Mouse (Mus musculus) cerebellum, adult 11-12 months (tissue): ENCODE data around the gene Fat4.

Experiments
- DNase-seq: peaks from one replicate; pipeline ENCODE4 v3.0.0; 2022

Fat4 gene

DNA sequence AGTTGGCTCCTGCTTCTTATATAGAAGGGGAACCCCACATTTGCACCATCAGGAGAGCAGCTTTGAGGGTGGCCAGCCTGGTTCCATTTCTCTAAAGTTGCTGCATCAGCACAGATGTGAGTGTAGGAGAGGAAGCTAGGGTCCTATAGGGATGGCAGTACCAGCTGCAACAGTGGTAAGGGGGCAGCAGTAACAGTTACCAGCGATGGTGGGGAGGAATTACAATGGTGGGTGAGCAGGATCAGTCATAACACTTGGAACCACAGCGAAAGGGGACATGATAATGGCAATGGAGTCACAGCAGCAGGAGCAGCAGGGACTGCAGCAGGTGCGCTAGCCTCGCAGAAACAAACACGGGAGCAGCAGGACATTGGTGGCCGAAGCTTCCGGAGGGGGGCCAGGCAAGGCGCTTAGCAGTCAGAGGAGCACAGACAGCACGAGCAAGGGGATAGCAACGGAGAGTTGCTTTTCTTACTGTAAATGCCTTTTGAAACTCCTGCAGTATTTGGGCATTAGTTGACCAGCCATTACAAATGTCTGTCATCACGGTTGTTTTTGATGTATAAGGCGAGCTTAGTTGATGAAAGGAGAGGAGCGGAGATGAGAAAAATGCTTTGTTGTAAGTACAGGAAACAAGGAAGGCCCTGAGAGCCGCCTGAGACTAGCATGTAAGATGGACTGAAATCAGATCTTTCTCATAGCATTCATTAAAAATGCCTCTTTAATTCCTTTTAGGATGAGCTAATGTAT is 21.1 kb downstream of the Fat4 start:
- DNase-seq: no peak

- no peak for DNase-seq
Measured at GRCm38 (mm10) chr3:38908426-38909111, 21.8 kb downstream of the Fat4 start.

DNA sequence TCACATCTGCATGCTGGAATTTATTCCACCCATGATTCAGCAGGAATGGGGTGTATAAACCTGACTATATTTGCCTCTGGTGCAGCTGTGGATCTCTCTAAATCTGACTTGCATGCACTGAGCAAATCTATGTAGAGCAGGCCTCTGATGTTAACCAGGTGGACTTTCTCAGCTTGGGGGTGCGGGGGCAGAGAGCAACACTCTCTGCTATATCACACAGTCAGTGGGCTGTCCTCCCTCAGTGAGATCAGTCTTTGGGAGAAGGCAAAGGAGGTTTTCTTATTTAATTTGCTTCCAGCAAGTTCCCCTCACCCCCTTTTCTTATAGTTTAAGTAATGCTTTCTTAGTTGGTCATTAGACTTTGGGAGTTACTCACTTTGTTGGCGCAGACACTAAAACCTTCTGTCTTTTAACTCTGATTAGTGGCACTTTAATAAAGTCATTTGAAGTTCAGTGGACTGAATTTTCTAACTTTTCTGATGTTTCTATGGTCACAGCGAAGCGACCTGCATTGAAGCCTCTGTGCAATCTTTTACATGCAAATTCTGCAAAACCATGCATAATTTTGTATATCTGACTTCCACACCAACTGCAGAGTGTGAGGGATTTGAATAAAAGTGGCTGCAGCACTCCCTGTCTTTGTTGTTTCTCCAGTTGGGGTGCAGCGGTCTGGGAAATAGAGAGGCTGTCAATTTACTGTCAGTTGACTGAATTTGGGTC is 26.2 kb downstream of the Fat4 start:
- DNase-seq: no peak

DNA sequence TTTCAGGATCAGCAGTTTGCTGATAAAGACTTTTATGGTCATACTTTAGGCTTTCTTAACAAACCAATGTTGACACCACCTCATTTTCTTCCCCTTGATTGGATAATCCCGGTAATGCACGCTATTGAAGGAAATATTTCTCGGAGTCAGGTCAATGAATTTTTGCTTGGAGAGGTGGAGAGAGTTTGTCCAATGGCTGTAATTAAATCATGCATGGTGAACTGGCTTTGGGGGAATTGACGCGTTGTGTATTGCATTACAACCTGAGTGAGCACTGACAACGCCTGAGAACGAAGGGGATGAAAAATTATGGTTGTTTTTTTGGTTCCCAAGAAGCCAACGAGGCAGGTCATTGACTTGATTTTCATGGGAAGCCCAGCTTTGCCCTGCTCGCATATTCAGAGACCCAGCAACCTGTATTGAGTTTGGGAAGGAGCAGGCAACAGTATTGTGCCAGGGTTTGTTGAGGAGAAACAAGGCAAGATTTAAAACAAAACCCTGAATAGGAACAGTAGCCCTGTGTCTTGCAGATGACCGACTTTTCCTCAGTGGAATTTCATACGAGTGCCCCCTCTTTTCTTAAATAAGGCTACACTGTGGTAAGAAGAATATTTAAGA is 26.9 kb downstream of the Fat4 start:
- DNase-seq: no peak

GRCm38 (mm10) chr3:38918926-38919325 is 32.2 kb downstream of the Fat4 start:
- no peak for DNase-seq

DNA sequence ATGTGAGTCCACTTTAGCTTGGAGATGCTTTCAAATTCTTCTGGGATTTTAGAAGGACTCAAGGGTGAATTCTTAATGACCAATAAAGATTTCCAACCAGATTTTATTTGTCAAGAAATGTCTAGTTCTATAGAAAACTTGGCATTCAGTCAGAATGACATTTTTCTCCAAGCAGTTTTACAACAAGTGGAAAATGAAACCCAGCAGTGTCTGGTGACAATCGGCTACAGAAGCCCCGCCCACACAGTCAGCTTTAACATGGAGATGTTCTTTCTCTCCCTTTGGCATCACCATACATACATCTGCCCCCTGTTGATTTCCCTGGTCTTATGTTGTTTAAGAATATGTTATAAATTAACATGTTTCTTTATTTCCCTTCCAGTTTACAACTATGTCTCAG is 34.3 kb downstream of the Fat4 start:
- DNase-seq: no peak

DNA sequence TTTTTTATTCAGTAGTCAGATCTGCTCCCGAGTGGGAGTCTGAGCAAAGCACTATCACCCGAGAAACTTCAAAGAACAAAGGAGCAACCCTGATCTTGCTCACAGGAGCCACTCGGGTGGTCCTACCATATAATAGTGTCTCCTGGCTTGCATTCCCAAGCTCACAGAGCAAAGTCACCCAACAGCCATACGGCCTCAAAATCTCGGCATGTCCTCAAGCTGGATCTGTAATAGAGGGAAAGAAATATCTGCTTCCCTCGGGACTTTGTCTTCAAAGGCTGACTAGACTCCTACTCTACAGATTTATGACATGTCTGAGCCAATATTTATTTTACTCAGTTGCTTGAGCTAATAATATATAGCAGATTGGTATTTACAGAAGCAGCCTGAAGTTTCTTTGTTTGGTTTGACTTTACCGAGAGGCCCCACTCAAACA is 36.5 kb downstream of the Fat4 start:
- no peak for DNase-seq

DNA sequence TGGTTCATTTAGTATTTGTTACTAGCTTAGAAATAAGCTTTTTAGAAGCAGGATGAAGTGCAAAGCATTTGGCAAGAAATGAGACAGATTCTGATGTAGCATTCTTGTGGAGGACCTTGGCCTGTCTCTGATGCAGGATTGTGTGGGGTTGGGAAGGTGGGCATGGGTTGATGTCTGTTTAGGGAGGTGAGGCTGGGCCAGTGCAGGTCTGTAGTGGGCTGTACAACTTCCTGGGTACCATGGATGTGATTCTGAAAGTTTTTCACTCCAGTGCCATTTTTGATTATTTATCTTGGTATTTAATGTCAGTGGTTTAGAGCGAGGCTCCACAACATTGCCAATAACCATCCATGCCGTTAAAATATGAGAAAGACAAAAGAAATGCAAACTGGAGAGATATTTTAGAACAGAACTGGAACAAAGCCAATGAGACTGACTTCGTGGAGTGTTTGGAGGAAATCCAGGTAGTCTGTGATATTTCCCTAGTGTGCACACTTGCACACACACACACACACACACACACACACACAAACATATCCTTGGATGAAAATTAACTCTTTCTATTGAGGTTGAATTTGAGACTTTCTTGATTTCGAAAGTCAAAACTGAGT is 41.4 kb downstream of the Fat4 start:
- no peak for DNase-seq

DNA sequence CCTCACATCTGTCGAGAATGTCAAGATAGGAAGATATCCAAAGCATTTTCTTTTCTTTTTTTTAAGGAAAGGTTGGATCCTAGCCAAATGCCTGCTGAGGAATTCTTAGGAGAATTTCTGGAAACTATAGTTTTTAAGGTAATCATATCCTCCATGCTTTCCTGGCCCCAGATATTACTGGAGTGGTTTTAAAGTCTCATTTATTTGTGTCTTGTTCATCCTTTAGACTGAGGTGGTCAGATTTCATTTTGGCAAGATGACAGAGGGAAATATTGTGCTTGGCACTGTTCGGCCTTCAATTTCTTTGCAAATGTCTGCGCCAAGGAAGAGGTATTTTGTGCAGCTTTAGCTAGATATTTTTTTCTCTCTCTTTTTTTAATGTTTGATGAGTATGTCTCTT is 42.0 kb downstream of the Fat4 start:
- no peak for DNase-seq

- no peak for DNase-seq
Measured at GRCm38 (mm10) chr3:38934780-38935179, 48.0 kb downstream of the Fat4 start.

GRCm38 (mm10) chr3:38936485-38936884 is 49.7 kb downstream of the Fat4 start:
- no peak for DNase-seq

- DNase-seq: no peak
Measured at GRCm38 (mm10) chr3:38937159-38937558, 50.4 kb downstream of the Fat4 start.

- DNase-seq: no peak
Measured at GRCm38 (mm10) chr3:38938136-38938535, 51.4 kb downstream of the Fat4 start.

GRCm38 (mm10) chr3:38939573-38939972 is 52.8 kb downstream of the Fat4 start:
- DNase-seq: no peak

GRCm38 (mm10) chr3:38940327-38940726 is 53.6 kb downstream of the Fat4 start:
- DNase-seq: no peak

DNA sequence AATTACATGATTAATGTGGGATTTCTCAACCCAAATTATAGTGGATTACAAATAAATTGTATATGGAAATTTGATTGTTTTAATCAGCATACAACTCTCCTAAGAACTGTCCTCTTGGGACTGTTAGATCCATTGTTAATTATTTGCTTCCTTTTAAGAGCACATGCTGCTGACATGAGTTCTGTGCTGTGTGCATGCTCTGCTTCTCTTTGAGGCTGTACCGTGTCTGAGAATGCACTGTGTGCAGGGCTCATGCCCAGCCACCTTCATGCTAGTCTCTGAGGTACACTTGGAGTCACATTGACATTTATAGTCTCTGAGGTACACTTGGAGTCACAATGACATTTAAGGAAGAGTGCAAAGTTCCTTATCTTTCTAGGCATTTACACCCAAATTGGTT is 58.4 kb downstream of the Fat4 start:
- no peak for DNase-seq

GRCm38 (mm10) chr3:38947706-38948105 is 61.0 kb downstream of the Fat4 start:
- DNase-seq: no peak

DNA sequence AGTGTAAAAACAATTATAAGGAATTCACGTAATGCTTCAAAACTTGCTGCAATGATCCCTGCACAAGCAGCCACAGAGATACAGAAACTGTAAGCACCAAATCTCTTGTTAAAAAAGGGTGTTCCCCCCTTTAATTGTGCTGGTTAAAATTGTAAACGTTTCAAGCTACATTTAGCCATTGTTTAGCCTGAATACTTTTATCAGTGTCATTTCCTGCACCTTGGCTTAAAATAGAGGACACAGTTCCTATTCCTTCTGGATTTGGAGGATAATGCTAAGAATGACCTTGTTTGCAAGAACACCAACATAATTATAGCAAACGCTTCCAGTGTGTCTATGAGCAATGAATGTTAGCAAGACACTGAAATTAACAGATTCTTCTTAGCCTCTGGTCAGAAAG is 65.9 kb downstream of the Fat4 start:
- DNase-seq: no peak

DNA sequence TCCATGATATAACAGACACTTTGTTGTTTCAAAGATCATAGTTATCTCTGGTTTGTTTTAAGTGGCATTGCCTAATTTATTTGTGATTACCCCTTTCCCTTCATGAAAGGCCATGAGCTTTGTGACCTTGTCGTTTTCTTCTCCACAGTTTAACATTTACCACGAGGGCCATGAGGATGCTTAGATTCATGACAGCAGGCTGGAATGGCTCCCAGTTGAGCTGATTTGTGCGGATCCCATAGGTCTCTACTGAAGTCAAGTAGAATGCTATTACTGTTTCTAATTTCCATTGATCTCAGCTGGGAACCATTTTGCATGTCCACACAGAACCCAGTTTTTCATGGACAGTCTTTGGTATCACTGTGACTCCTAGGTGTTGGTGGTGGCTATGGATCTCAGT is 67.5 kb downstream of the Fat4 start:
- DNase-seq: no peak

GRCm38 (mm10) chr3:38956012-38956648 is 69.4 kb downstream of the Fat4 start:
- no peak for DNase-seq

DNA sequence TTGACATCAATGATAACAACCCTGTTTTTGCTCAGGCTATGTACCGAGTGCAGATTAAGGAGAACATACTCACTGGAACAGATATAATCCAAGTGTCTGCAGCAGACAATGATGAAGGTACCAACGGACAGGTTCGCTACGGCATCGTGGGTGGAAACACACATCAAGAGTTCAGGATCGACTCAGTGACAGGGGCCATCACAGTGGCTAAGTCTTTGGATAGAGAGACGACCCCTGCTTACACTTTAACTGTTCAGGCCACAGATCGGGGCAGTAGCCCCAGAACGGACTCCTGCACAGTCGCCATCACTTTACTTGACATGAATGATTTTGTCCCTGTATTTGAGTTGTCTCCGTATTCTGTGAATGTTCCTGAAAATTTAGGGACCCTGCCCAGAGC is 70.4 kb downstream of the Fat4 start:
- no peak for DNase-seq

- DNase-seq: no peak
Measured at GRCm38 (mm10) chr3:38962328-38962727, 75.6 kb downstream of the Fat4 start.

GRCm38 (mm10) chr3:38967480-38967879 is 80.7 kb downstream of the Fat4 start:
- DNase-seq: no peak
